Mouse (Mus musculus): ENCODE data around the gene Fto. TPM values are rescaled to one million over a fixed set of nuclear protein-coding genes. Genes with fewer than 3 reads are reported as not detected.

Fto gene
- 125 TPM for polyA plus RNA-seq (2015; fragmentation: Illumina TruSeq; extraction: RNeasy Lipid Tissue Mini Kit (QIAGEN cat#74804); ENCODE audit: low read depth, low replicate concordance)

GRCm38 (mm10) chr8:91312835-91313832, at the start of gene Fto, which contains the start of gene Rpgrip1l:
Gene Fto (plus strand): TSS chr8:91313525.
Gene Rpgrip1l (minus strand): TSS chr8:91313262.

Other genes with a start within 250 kb of the Fto start
- gene Rbl2, start 243.5 kb upstream of the Fto start, polyA plus RNA-seq (2015; fragmentation: Illumina TruSeq; extraction: RNeasy Lipid Tissue Mini Kit (QIAGEN cat#74804); ENCODE audit: low read depth, low replicate concordance): 35.6 TPM
- 175 TPM for gene Aktip, start 113.5 kb upstream of the Fto start, polyA plus RNA-seq (2015; fragmentation: Illumina TruSeq; extraction: RNeasy Lipid Tissue Mini Kit (QIAGEN cat#74804); ENCODE audit: low read depth, low replicate concordance)
- gene Rpgrip1l, start 263 bp upstream of the Fto start, polyA plus RNA-seq (2015; fragmentation: Illumina TruSeq; extraction: RNeasy Lipid Tissue Mini Kit (QIAGEN cat#74804); ENCODE audit: low read depth, low replicate concordance): 10.5 TPM